Mouse (Mus musculus) CD4-positive naive resting alpha-beta T cell, adult 76 days (primary cell): ENCODE data around the gene Tbx15. TPM values are rescaled to one million over a fixed set of nuclear protein-coding genes. Genes with fewer than 3 reads are reported as not detected.

Experiments
- total RNA-seq: library from RNA; stranded (reverse); gene quantifications from one replicate; pipeline ENCODE4 v1.2.4, GENCODE M21; 2023

Gene Tbx15
- not detected for total RNA-seq

DNA sequence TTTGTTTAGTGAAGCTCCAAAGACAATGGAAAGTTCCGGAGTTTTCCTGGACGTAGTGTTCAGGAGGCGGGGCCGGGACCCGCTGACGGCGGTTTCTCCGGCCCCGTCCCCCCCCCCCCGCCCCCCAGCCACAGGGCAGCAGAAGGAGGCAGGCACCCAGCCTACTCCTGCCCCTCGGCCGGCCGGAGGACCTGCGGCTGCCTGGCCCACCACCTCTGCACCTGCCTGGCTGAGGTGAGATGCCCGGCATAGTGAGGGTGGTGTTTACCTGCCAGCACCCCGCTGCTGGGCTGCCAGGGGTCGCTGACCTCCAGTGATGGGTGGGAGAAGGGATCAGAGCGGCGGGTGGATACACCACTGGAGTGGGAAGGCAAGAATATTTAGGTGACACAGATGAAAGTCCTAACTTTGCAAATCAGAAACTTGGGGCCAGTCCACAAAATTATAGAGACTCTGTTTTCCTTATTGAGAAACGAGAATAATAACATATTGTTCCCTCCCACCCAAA is at the start of gene Tbx15:
TSS of gene Tbx15 (plus strand) at position 169 of the 508 bp plus-strand sequence.

Other genes with a start within 250 kb of the Tbx15 start
- 7.5 TPM for gene Wars2, start 99.3 kb upstream of the Tbx15 start, total RNA-seq